Mouse (Mus musculus) hindbrain, embryonic 15.5 days (tissue): Measurements from ENCODE around the gene Abcf3. TPM values are rescaled to one million over a fixed set of nuclear protein-coding genes. Genes with fewer than 3 reads are reported as not detected.
A peak's percentile ranks its signal among the peaks of the same experiment; 100 is the strongest.

Experiments used
- ATAC-seq: fragments of 200-750 bp; cut with Nextera tagmentation; 2 replicates; pipeline ENCODE4 v1.8.0; 2017; ENCODE audit warnings: low read depth, moderate number of reproducible peaks, moderate TSS enrichment; ENCODE audit not compliant: low FRiP score
- H3K27ac ChIP-seq: fragments of 300-500 bp; sonication (generic); replicated peaks from 2 replicates; pipeline ENCODE4 v1.5.1; 2015; ENCODE audit warnings: mild to moderate bottlenecking, inconsistent platforms
- H3K27me3 ChIP-seq: fragments of 300-500 bp; sonication (generic); 2 replicates; pipeline ENCODE4 v1.6.1; 2015; ENCODE audit warnings: control low read depth, inconsistent platforms
- H3K36me3 ChIP-seq: fragments of 300-500 bp; sonication (generic); 2 replicates; pipeline ENCODE4 v1.6.1; 2015; ENCODE audit warnings: control low read depth, inconsistent platforms
- H3K4me1 ChIP-seq: fragments of 300-500 bp; sonication (generic); replicated peaks from 2 replicates; pipeline ENCODE4 v1.6.1; 2015; ENCODE audit warnings: control low read depth, inconsistent platforms
- H3K4me2 ChIP-seq: fragments of 300-500 bp; sonication (generic); 2 replicates; pipeline ENCODE4 v1.6.1; 2015; ENCODE audit warnings: moderate library complexity, mild to moderate bottlenecking, inconsistent platforms
- H3K4me3 ChIP-seq: fragments of 300-500 bp; sonication (generic); 2 replicates; pipeline ENCODE4 v1.5.1; 2015; ENCODE audit warnings: mild to moderate bottlenecking, inconsistent platforms
- H3K9ac ChIP-seq: fragments of 300-500 bp; sonication (generic); 2 replicates; pipeline ENCODE4 v1.6.1; 2015; ENCODE audit warnings: inconsistent platforms
- H3K9me3 ChIP-seq: fragments of 300-500 bp; sonication (generic); 2 replicates; pipeline ENCODE4 v1.6.1; 2016; ENCODE audit warnings: control low read depth, inconsistent platforms
- WGBS: fragments of 180-500 bp; shearing (Covaris S2); methylation state at CpG from one replicate; pipeline ENCODE4 v1.1.7; 2015; 5-methylcytosine and 5-hydroxymethylcytosine counted together
- polyA plus RNA-seq: library from polyadenylated mRNA; unstranded; fragments of >200 nt; fragmentation: Nextera tagmentation; extraction: Ambion mirVana; gene quantifications from 2 replicates; pipeline ENCODE4 v1.2.1, GENCODE M21; 2015

Gene Abcf3
- polyA plus RNA-seq, 1 experiment from 2014 or later = 81.7 TPM

- H3K4me2 ChIP-seq = no peak overlapping the region
- peaks cover 86% of the 10 kb centered on the region for H3K36me3 ChIP-seq
- WGBS = 58% methylated on average over 1 of the region's 1 CpGs
- H3K4me1 ChIP-seq = no peaks in the 10 kb centered on the region
- no peak overlapping the region for H3K27ac ChIP-seq
- H3K4me3 ChIP-seq = no peak overlapping the region
- H3K9ac ChIP-seq = no peak overlapping the region
- no peaks in the 10 kb centered on the region for H3K9me3 ChIP-seq
- no peaks in the 10 kb centered on the region for H3K27me3 ChIP-seq
- no peak for ATAC-seq
Measured at GRCm38 (mm10) chr16:20529375-20529774, 19.0 kb upstream of the Abcf3 start.

GRCm38 (mm10) chr16:20530941-20531340, 17.4 kb upstream of the Abcf3 start:
- H3K4me2 ChIP-seq = no peak overlapping the region
- no peaks in the 10 kb centered on the region for H3K9me3 ChIP-seq
- no peak overlapping the region for H3K27ac ChIP-seq
- WGBS = 95% methylated on average over 20 of the region's 20 CpGs
- no peaks in the 10 kb centered on the region for H3K27me3 ChIP-seq
- peaks cover 73% of the 10 kb centered on the region for H3K36me3 ChIP-seq
- no peak for ATAC-seq
- H3K4me1 ChIP-seq = peaks cover under 1% of the 10 kb centered on the region; the same call in 1 of the 2 replicates
- H3K4me3 ChIP-seq = no peak overlapping the region
- no peak overlapping the region for H3K9ac ChIP-seq

DNA sequence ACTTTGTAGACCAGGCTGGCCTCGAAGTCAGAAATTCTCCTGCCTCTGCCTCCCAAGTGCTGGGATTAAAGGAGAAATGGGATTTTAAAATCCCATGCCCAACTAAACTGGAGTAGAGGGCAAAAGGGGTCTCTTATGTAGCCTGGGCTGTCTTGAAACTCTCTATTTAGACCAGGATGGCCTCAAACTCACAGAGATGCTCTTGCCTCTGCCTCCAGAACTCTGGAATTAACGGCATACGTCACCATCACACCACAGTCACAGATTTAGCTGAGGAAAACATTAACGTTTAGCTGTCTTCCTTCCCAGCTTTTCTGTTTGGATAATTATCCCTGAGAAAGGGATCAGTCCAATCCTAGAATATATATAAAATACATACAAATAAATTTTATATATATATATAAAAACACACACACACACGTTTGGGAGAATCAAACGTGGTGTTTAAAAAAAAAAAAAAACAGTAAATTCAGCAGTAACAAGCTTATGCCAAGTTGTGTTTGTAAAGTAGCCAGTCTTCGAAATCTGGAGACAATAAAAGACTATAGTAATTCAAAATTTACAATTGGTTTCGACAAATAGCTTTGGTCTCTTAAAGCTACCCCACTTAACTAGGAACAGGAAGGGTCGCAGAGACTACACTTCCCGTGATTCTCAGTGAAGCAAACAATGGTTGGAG, 13.6 kb upstream of the Abcf3 start:
- Histone ChIP-seq H3K36me3 (peaks cover 54% of the 10 kb centered on the region), H3K9ac (no peak overlapping the region), H3K27ac (no peak overlapping the region), H3K9me3 (no peaks in the 10 kb centered on the region), H3K4me1 (peaks cover 28% of the 10 kb centered on the region), H3K4me3 (no peak overlapping the region), H3K27me3 (no peaks in the 10 kb centered on the region), H3K4me2 (peak overlapping the region; percentile 35)
- 49% methylated on average over 10 of the region's 10 CpGs for WGBS
- ATAC-seq = no peak

- Histone ChIP-seq H3K9me3 (no peaks in the 10 kb centered on the region), H3K4me3 (peak within 1 kb of the TSS; percentile 85), H3K27me3 (no peaks in the 10 kb centered on the region), H3K4me2 (peak within 1 kb of the TSS; percentile 92), H3K9ac (peak within 1 kb of the TSS; percentile 98), H3K27ac (peak within 1 kb of the TSS; percentile 86), H3K4me1 (peaks cover 28% of the 10 kb centered on the region), H3K36me3 (peaks cover 54% of the 10 kb centered on the region)
- WGBS = under 1% methylated on average over 52 of the region's 52 CpGs
- ATAC-seq = peak; percentile 98
Measured at GRCm38 (mm10) chr16:20535296-20536080, 12.9 kb upstream of the Abcf3 start, which contains the start of gene Ap2m1. Ap2m1 (plus strand) TSS chr16:20535478.

DNA sequence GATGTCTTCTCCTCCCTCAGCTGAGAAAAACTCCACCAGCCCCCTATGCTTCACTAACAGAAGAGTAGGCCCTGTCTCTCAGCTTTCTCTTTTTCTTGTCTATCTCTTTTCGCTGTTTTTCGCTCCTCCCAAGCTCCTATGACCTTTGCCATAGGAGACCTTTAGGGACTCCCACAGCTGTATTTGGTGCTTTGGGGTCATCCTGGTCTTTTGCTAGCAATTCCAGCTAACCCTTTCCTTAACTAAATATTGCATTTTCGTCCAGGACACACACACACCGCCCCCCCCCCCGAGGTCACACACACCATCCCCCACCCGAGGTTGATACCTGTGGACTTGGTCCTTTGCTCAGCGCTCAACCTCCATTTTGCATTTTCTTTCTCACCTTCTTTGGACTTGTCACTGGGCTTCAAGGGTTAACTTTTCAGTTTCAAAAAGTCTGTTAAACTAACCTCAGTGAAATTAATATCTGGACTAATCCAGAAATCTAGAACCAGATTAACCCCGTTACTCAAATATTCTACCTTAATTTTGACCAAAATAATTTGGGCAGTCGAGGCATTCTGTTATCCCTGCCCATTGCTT, 12.2 kb upstream of the Abcf3 start:
- ATAC-seq = no peak
- WGBS = 35% methylated on average over 9 of the region's 9 CpGs

GRCm38 (mm10) chr16:20537071-20537471, 11.3 kb upstream of the Abcf3 start:
- peaks cover 54% of the 10 kb centered on the region for H3K36me3 ChIP-seq

More for the DNA sequence above, 12.2 kb upstream of the Abcf3 start:
- no peaks in the 10 kb centered on the region for H3K9me3 ChIP-seq
- no peaks in the 10 kb centered on the region for H3K27me3 ChIP-seq
- peaks cover 28% of the 10 kb centered on the region for H3K4me1 ChIP-seq
- peak overlapping the region; percentile 98 for H3K9ac ChIP-seq
- peaks cover 54% of the 10 kb centered on the region for H3K36me3 ChIP-seq
- H3K27ac ChIP-seq = peak overlapping the region; percentile 86
- H3K4me2 ChIP-seq = peak overlapping the region; percentile 92
- H3K4me3 ChIP-seq = peak overlapping the region; percentile 85

GRCm38 (mm10) chr16:20537601-20538320, 10.6 kb upstream of the Abcf3 start:
- H3K9ac ChIP-seq = peak overlapping the region; percentile 98
- no peak overlapping the region for H3K27ac ChIP-seq
- 29% methylated on average over 6 of the region's 6 CpGs for WGBS
- peaks cover 28% of the 10 kb centered on the region for H3K4me1 ChIP-seq
- H3K27me3 ChIP-seq = no peaks in the 10 kb centered on the region
- H3K9me3 ChIP-seq = no peaks in the 10 kb centered on the region
- no peak for ATAC-seq
- peaks cover 57% of the 10 kb centered on the region for H3K36me3 ChIP-seq
- peak overlapping the region; percentile 92 for H3K4me2 ChIP-seq
- H3K4me3 ChIP-seq = peak overlapping the region; percentile 85

More at GRCm38 (mm10) chr16:20537071-20537471, 11.3 kb upstream of the Abcf3 start:
- 0 out of 2 replicates have a peak overlapping the region, but pooled peaks have one; percentile 22 for H3K27ac ChIP-seq
- H3K4me1 ChIP-seq = peaks cover 28% of the 10 kb centered on the region
- no peaks in the 10 kb centered on the region for H3K27me3 ChIP-seq
- 23% methylated on average over 5 of the region's 5 CpGs for WGBS
- no peaks in the 10 kb centered on the region for H3K9me3 ChIP-seq
- ATAC-seq = no peak
- H3K4me3 ChIP-seq = peak overlapping the region; percentile 85
- H3K4me2 ChIP-seq = peak overlapping the region; percentile 92
- H3K9ac ChIP-seq = peak overlapping the region; percentile 98

DNA sequence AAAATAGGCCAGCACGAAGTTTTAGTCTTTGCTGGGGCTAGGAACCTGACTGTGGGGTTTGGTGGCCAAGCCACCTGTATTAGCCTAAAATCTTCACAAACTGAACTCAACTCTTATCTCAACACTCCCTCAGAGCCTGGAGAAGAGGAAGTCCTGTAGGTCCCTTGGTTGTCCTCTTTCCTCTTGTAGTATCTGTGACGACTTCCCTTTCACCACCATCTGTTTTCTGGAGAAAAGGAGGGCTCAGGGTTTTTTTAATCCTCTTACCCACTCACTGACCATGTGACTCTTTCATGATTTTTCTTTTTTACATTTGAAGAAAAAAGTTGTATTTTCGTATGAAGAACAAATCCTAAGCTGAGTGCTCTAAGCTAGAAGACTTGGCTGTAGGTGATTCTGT, 8.7 kb upstream of the Abcf3 start:
- Histone ChIP-seq H3K9me3 (no peaks in the 10 kb centered on the region), H3K36me3 (peaks cover 63% of the 10 kb centered on the region), H3K27me3 (no peaks in the 10 kb centered on the region), H3K4me1 (peaks cover 28% of the 10 kb centered on the region), H3K9ac (no peak overlapping the region), H3K4me3 (no peak overlapping the region), H3K27ac (no peak overlapping the region), H3K4me2 (no peak overlapping the region)
- 89% methylated on average over 3 of the region's 3 CpGs for WGBS
- no peak for ATAC-seq

GRCm38 (mm10) chr16:20540438-20540837, 7.9 kb upstream of the Abcf3 start:
- Histone ChIP-seq H3K4me2 (no peak overlapping the region), H3K4me3 (no peak overlapping the region), H3K9ac (no peak overlapping the region), H3K36me3 (peaks cover 71% of the 10 kb centered on the region), H3K27ac (no peak overlapping the region), H3K9me3 (no peaks in the 10 kb centered on the region), H3K4me1 (peaks cover 28% of the 10 kb centered on the region), H3K27me3 (no peaks in the 10 kb centered on the region)
- 86% methylated on average over 4 of the region's 4 CpGs for WGBS
- no peak for ATAC-seq

DNA sequence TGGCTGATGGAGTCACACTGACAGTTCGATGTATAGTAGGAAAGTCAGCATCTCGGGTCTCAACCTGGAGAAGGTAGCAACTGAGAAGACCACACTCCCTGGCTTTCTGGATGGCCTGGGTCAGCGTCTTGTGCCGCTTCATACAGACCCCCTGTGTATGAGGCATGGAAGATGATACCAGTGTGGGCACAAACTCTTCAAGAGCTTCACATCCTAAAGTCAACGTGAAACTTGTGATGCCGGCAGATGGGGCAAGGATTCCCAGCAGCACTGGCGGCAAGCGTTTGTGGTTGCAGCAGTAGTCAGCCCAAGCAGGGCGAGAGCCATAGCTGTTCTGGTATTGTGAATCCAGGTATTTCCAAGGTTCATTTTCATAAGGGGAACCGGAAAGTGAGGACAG, 2.7 kb upstream of the Abcf3 start:
- peaks cover 19% of the 10 kb centered on the region for H3K4me1 ChIP-seq
- H3K9me3 ChIP-seq = no peaks in the 10 kb centered on the region
- no peak overlapping the region for H3K9ac ChIP-seq
- no peaks in the 10 kb centered on the region for H3K27me3 ChIP-seq
- H3K4me2 ChIP-seq = no peak overlapping the region
- no peak overlapping the region for H3K27ac ChIP-seq
- H3K36me3 ChIP-seq = peaks cover 54% of the 10 kb centered on the region
- H3K4me3 ChIP-seq = no peak overlapping the region
- no peak for ATAC-seq
- WGBS = 95% methylated on average over 10 of the region's 10 CpGs

GRCm38 (mm10) chr16:20547423-20547822, 954 bp upstream of the Abcf3 start:
- H3K9ac ChIP-seq = no peak overlapping the region

More at GRCm38 (mm10) chr16:20547423-20547822, 954 bp upstream of the Abcf3 start:
- H3K27me3 ChIP-seq = no peaks in the 10 kb centered on the region
- WGBS = 65% methylated on average over 5 of the region's 5 CpGs
- peak overlapping the region; percentile 77 for H3K27ac ChIP-seq
- no peaks in the 10 kb centered on the region for H3K9me3 ChIP-seq
- H3K4me3 ChIP-seq = peak overlapping the region; percentile 60
- peaks cover 19% of the 10 kb centered on the region for H3K4me1 ChIP-seq
- peaks cover 53% of the 10 kb centered on the region for H3K36me3 ChIP-seq
- ATAC-seq = no peak
- peak overlapping the region; percentile 70 for H3K4me2 ChIP-seq
